Mouse (Mus musculus) ES-Bruce4 (cell line): ENCODE measurements around the gene Scmh1.

Source experiments
- CTCF ChIP-seq: IDR thresholded peaks from one replicate; pipeline ENCODE4 v1.8.1; 2011; ENCODE audit warnings: low read depth, low read length
- EP300 ChIP-seq: IDR thresholded peaks from 2 replicates; pipeline ENCODE4 v1.6.1; 2011; ENCODE audit warnings: low read depth, low read length; ENCODE audit not compliant: insufficient read depth
- POLR2A ChIP-seq: IDR thresholded peaks from one replicate; pipeline ENCODE4 v1.8.1; 2011; ENCODE audit warnings: low read length; ENCODE audit not compliant: insufficient read depth

DNA sequence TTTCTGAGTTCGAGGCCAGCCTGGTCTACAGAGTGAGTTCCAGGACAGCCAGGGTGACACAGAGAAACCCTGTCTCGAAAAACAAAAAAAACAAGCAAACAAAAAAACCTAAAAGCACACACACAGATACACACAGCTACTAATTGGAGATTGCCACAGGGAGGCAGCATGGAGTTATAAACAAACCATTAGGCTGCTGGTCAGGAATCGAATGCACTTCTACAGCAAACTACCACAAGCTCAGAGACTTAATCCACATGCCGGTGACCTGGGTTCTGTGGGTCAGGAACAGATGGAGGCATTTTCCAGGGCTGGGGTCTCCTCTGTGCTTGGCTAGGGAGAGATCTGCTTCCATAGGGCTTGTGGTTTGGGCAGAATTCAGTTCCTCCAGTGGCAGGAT is 17.6 kb upstream of the Scmh1 start:
- TF ChIP-seq CTCF, result no peak
- no peak for TF ChIP-seq EP300
- no peak for TF ChIP-seq POLR2A
